Mouse (Mus musculus) right cerebral cortex, adult 18-20 months (tissue): ENCODE results near the gene Ttc39d.
"Not testable (repeated sequence)": the region's sequence is repeated elsewhere in the genome, so short reads cannot be mapped to it uniquely, and the experiment has no call there.

Experiments
- DNase-seq: peaks from one replicate; pipeline ENCODE4 v3.0.0; 2022; ENCODE audit warnings: mixed read lengths

Ttc39d gene

DNA sequence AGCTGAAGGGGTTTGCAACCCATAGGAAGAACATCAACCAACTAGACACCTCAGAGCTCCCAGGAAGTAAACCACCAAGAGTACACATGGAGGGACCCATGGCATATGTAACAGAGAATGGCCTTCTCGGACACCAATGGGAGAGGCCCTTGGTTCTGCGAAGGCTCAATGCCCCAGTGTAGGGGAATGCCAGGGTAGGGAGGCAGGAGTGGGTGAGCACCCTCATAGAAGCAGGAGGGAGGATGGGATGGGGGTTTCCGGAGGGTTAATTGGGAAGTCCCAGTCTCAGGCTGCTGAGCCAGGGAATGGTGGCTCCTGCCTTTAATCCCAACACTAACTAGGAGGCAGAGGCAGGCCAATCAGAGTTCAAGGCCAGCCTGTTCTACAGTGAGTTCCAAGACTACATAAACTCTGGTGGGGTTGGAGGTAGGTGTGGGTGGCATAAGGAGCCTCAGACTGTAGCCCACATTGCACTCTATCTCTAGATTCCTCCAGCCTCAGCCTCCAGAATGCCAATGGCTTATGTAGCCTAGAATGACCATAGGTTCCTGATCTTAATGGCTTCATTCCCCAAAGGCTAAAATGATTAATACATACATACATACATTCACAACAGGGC, 8.0 kb upstream of the Ttc39d start:
- no peak for DNase-seq

DNA sequence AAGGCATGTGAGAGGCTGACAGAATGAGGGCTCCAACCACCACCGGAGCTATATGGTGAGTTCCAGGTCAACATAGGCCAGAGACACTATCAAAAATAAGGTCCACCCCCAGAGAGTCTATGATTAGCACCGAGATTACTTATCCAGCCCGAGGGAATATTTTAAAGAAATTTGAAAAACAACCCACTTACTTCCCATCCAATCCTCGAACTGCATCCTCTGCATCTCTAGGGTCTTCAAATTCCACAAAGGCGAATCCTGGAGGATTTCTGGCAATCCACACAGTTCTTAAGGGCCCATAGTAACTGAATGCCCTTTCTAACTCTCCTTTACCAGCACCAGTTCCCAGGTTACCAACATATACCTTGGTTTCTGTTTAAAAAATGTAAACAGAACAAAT, 1.6 kb upstream of the Ttc39d start:
- DNase-seq = no peak

DNA sequence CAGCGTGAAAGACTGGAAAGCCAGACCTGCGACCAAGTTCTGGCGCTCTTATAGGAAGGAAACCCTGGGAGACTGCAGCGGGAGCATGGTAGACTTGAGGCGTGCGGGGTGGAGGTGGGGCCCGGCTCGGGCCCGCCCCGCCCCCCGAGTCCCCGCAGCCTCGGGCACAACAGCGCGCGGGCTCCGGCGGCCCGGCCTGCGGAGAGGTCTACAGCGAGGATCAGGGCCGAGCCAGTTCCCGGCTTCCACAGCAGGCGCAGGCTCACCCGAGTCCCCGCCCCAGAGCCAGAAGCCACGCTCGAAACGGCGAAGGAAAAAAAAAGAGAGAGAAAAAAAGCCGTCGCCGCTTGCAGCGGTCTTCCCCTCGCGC, 974 bp upstream of the Ttc39d start:
- DNase-seq = no peak

DNA sequence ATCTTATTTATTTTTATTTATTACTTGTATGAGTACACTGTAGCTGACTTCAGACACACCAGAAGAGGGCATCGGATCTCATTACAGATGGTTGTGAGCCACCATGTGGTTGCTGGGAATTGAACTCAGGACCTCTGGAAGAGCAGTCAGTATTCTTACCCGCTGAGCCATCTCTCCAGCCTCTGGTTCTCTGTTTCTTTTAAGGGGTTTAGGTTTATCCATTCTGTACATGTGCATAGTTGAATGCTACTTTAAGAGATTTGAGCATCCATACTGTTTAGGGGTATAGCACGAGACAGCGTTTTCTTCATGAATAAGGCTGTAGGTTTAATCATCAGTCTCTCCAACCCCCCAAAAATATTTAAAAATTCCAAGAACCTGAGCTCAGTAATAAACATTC, 6.7 kb downstream of the Ttc39d start:
- DNase-seq = not testable (repeated sequence)

DNA sequence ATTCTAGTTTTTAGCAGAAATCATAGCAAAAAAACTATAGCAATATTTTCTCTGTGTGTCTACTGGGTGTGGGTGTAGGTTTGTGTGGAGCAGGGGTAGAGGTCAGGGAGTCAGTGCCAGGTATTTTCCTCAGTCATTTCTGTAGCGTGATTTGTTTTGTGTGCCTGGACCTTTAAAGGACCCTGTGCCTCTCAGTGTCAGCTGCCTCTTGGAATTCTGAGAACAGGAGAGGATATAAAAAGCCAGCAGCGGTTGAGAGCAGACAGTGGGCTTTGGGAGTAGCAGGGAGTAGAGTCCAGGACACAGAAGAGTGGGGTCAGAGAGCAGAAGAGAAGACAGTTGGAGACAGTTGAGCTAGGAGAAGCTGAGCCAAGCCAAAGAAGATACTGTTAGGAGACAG, 12.9 kb downstream of the Ttc39d start:
- no peak for DNase-seq

DNA sequence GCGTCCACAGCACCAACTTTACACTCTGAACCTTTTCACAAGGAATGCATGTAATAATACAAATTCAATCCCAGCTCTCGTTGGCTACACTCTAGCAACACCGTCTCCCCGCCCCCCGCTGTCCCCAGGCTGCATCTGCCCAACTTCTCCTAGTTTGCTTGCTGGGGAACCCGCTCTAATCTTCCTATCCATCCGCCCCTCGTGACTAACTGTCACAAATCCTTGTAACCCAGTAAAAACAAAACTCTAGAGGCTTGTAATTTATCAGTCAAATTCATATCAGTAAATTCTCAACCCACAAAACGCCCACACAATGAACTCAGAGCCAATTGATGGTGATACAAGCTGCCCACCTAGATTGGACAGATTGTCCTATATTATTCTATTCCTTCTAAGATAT, 13.9 kb downstream of the Ttc39d start:
- DNase-seq = no peak

DNA sequence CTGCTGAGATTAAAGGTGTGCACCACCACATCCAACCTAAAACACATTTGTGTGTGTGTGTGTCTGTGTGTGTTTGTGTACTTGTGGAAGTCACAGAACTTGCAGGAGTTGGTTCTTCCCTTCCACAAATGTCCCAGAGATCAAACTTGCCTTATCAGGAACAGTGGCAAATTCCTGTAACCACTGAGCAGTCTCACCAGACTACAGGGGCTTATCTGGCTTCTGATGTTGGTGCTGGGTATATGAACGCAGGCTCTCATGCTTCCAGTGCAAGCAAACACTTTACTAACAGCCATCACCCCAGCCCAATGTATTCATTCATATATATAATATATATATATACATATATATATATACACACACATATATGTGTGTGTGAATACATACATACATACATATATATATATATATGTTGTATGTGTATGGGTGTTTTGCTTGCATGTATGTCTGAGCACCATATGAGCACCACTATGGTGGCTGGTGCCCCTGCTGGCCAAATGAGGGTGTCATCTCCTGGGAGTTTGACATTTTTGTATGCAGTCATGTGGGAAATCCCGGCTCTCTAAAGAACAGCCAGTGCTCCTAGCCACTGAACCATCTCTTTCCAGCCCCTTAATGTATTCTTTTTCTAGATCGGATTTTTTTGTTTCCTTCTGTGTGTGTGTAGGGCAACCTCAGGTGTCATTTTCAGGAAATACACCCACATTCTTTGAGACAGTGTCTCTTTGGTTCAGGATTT, 14.8 kb downstream of the Ttc39d start:
- DNase-seq = no peak

DNA sequence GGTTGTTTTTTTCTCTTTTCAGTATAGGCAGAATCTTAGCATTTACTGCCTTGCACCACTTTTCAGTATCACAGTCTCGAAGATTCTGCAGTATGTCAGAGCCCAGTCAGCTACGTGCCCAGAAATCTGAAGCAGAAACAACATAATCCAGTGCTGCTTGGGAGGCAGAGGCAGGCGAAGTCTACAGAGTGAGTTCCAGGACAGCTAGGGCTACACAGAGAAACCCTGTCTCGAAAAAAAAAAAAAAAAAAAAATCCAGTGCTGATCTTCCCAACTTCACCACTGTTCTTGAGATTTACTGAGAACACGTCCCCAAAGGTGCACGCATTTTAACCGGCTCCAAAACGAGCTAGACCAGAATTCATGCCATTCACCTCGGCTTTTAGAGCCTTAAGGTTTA, 16.6 kb downstream of the Ttc39d start:
- DNase-seq = no peak

DNA sequence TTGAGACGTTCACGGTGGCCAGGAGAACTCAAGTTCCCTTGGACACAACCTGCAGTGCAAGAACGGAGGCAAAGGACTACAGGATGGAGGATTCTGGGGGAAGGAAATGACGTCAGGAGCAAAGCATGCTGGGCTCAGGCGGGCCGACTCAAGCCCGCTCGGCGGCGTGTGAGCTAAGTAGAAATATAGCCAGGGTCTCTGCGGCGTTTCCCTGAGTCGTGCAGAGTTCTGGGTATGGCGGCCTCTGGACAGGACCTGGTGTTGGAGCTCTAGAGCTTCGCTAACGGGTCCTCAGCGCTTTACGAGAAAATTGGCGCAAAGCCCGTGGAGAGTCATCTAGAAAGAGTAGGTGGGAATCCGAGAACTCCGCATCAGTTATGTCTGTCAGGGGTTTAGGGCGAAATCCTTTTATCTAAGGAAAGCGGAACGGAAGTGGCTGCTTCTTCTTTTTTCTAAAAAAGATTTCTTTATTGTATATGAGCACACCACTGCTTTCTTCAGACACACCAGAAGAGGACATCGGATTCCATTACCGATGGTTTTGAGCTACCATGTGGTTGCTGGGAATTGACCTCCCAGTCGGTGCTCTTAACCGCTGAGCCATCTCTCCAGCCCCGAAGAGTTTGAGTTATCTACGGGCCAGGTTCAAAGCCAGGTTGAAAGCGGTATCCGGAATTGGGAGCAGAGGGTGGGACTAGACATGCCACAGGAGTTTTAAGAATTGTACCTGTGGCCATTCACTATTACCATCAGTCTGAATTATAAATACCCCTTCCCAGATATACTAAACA, 17.3 kb downstream of the Ttc39d start, which contains the start of gene Gemin6:
TSS of gene Gemin6 (plus strand) at position 116 of the 791 bp plus-strand sequence.
- DNase-seq = peak; percentile 93

DNA sequence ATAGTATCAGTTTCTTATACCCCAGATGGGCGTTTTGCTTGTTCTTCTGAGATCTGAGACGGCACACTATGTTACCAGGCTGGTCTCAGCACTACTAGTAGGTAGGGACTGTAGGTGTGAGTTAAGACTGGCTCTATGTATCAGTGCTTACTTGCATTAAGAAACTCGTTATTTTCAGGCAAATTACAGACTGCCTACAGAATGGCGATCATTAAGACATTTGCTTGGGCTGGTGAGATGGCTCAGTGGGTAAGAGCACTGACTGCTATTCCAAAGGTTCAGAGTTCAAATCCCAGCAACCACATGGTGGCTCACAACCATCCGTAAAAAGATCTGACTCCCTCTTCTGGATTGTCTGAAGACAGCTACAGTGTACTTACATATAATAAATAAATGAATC, 17.9 kb downstream of the Ttc39d start:
- not testable (repeated sequence) for DNase-seq

DNA sequence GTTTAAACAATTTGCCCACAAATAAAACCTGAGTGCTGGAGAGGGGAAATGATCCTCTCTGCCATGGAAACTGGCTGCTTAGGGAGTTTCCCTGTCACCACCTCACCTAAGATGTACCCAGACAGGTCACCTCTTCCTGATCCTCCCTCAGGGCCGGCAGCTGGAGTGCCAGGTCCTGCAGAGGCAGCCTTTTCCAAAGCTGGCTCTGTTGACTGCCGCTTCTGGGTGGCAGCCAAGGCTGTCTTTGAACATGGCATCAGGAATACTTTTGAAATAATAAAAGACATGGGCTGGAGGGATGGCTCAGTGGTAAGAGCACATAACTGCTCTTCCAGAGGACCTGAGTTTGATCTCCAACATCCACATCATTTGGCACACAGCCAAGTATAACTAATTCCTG, 22.1 kb downstream of the Ttc39d start:
- DNase-seq = no peak

DNA sequence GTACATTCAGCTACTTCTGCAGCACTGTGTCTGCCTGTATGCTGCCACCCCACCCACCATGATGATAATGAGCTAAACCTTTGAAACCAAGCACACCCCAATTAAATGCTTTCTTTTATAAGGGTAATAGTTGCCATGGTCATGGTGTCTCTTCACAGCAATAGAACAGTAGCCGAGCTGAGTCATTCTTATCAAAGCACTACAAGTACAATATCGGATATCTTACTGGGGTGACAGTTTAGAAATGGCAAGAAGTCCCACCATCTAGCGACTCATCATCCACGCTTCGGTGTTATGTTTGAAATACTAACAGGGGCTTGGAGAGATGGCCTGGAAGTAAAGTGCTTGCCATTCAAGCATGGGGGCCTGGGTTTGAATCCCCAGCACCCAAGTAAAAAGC, 26.6 kb downstream of the Ttc39d start:
- no peak for DNase-seq

DNA sequence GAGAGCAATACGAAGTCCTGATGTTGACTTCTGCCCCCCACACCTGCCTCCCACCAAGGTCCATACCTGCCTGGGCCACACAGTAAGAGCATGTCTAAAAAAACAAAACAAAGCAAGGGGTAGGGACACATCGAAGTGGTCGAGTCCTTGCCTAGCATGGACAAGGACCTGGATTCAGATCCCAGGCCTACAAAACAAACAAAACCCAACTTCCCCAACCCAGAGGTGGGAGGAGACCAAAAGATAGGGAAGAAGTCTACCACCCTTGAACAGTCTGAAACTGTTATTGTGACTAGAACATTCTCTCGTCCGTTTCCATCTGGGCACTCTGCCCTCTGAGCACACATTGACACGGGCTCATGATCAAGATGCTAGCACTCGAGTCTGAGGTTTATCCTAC, 27.1 kb downstream of the Ttc39d start:
- DNase-seq = no peak

DNA sequence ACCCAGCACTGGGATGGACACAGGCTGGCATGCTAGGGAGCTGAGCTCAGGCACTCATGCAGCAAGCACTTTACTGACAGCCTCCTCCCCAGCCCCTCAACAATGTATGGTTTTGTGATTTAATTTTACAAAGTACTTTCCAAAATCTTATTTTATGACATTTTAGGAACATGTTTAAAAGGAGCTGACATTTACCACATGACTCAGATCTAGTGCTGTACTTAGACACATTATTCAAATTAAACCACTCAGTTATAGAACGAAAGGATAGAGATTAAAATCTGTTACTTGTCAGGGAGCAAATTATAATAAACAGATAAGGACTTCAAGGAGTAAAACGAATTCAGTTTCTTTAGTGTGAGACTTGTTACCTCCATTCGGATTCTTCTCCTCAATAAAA, 28.2 kb downstream of the Ttc39d start:
- DNase-seq = no peak

DNA sequence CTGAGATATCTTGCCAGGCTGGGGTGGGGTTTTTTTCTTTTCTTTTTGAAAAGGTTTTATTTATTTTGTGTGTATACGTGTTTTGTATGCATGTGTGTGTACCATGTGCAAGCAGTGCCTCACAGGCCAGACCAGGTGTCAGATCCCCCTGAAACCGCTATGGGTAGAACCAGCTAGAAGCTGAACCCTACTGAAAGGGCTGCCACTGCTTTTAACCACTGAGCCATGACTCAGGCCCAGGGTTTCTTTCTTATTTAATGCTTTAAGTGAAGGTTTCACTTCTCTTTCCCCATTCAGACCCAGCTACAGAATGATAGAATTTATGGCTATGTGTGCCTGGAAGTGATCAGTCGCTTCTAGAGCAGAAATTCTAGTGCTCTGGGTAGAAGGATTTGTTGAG, 29.5 kb downstream of the Ttc39d start:
- DNase-seq = no peak

DNA sequence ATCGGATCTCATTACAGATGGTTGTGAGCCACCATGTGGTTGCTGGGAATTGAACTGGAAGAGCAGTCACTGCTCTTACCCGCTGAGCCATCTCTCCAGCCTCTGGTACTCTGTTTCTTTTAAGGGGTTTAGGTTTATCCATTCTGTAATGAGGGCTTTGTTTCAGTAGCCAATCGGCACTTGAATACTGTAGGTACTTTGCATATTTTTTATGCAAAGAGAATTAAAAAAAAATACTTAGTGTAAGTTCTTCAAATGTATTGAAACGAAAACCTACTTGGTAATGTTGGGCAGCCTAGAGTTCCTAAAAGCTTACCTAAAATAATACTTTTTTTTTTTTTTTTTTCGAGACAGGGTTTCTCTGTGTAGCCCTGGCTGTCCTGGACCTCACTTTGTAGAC, 30.2 kb downstream of the Ttc39d start:
- DNase-seq = no peak

DNA sequence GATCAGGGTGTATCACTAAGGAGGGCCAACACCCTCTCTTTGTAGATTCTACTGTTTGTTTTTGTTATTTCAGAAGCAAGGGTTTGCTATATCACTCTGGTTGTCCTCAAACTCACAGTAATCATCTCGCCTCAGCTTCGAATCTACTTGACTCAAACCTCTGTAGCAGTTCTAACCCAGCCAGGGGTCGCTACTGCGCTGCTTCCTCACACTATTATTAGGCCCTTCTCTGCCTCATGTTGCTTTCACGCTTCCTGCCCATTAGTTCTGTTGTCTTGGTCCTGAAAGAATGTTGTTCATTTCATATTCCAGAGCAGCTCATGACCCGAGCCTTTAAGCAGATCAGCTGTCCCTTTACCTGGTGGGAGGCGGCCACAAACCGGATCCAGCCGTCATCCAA, 34.3 kb downstream of the Ttc39d start:
- no peak for DNase-seq

DNA sequence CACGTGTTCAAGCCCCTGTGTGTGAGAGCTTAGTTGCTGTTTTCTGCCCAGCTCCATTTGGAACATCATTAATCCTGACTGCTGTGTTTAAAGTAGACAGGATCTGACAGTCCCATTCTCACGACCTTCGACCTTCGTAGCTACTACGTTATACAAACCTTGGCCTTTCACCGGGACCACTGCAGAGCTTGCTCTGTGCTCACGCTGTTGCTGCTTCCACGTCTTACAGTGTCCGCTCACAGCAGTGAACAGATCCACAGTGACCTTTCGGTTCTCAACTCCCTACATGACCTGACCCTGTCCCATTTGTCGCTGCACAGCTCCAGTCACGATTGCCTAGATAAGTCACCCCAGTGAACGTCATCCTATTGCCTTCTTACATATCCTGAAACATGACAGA, 35.9 kb downstream of the Ttc39d start:
- DNase-seq = no peak

DNA sequence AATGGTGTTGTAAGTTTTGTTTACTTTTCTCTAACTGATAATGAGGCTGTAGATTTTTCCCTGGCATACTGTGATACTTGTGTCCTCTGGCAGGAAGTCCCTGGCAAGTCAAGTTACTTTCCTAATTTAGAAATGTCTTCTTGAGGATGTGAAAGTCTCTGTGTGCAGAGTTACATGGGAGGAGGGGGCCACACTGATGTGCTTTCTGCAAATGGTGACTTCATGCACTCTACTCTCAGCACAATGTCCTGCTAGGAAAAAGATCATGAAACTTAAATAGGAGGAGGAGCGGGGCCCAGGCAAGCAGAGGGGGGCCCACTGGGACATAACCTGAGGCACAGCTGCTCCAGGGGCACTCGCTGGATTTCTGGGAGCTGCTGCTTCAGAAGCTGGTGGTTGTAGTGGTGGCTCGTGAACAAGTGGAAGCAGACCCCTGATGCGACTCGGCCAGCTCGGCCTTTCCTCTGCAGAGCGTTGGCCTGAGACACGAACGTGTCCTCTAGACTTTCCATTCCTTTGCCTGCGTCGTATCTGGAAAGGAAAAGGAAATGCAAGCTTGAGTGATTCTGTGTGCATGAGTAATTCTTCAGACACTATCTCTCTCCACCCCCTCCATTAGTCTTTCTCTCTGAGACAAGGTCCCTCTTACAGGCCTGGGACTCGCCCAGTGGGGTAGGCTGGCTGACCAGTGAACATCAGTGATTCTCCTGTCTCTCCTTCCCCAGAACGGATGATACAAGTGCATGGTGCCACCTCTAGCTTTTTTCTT, 45.7 kb downstream of the Ttc39d start:
- DNase-seq = no peak

DNA sequence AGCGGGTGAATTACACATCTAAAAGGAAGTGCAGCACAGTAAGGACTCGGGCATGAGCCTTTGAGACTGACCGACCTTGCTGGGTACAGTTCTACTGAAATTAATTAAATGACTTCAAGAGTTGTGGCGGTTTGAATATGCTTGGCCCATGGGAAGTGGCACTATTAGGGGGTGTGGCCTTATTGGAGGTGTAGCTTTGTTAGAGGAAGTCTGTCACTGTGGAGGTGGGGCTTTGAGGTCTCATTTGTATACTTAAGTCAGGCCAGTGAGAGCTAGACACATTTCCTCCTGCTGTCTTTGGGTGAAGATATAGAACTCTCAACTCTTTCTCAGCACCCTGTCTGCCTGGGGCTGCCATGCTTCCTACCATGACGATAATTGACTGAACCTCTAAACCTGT, 47.2 kb downstream of the Ttc39d start:
- no peak for DNase-seq

DNA sequence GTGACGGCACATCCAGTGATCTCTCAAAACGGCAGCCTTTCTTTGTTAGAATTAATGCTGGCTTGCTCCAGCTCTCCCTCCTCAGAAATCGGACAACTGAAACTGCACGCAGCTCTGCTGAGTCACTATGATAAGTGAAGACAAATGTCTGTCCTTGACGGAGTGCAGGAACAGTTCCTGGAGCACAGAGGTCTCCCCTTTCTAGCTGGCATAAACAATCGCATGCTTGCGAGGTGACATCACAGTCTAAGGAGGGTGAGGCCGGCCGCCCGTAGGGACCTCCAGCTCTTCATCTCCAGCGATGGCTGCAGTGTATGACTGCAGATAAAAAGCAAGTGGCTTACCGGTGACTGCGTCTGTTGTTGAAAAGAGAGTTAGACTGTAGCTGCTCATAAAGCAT, 47.9 kb downstream of the Ttc39d start:
- DNase-seq = no peak

DNA sequence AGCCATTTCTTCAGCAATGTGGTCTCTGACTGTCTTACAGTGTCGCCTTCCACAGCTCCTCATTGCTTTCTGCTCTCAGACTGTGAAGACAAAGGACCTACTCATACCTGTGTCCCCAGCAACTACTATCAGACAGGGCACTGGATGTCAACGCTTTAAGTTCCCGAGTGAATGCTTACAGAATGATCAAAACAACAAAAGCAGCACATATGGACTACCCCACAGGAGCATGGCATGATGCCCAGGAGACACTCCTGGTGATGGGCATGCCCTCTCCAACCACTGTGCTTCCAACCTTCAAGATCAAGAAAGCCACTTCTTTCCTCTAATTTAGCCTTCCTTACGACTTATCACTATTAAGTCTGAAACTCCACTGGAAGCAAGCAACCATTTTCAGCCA, 59.8 kb downstream of the Ttc39d start:
- DNase-seq = no peak
